Mouse (Mus musculus) CH12.LX (cell line): ENCODE data around the gene Nfkbia.

ENCODE experiments used
- BHLHE40 ChIP-seq: IDR thresholded peaks from 2 replicates; pipeline ENCODE4 v1.6.1; 2011; ENCODE audit warnings: mild to moderate bottlenecking, low read depth, low read length, improper control_type of control experiment
- CTCF ChIP-seq, 2 experiments: IDR thresholded peaks in 1 of 2; conservative IDR thresholded peaks in 1 of 2; 2 replicates each; pipeline ENCODE4 v1.5.1; 2011 to 2012; ENCODE audit warnings: low read depth in 2 of 2, low read length in 2 of 2, improper control_type of control experiment in 1 of 2, inconsistent platforms in 1 of 2, mild to moderate bottlenecking in 1 of 2, moderate library complexity in 1 of 2
- ELF1 ChIP-seq: IDR thresholded peaks from 2 replicates; pipeline ENCODE4 v1.6.1; 2014; ENCODE audit warnings: low read depth, mild to moderate bottlenecking, inconsistent platforms, low read length, improper control_type of control experiment
- EP300 ChIP-seq: IDR thresholded peaks from 2 replicates; pipeline ENCODE4 v1.6.1; 2011; ENCODE audit warnings: low read length, improper control_type of control experiment
- JUN ChIP-seq: IDR thresholded peaks from 2 replicates; pipeline ENCODE4 v1.6.1; 2011; ENCODE audit warnings: low read depth, mild to moderate bottlenecking, low read length, improper control_type of control experiment, moderate library complexity; ENCODE audit not compliant: insufficient read depth
- MAFK ChIP-seq: IDR thresholded peaks from 2 replicates; pipeline ENCODE4 v1.6.1; 2011; ENCODE audit warnings: low read length, improper control_type of control experiment; ENCODE audit not compliant: insufficient replicate concordance
- POLR2A ChIP-seq: IDR thresholded peaks from 2 replicates; pipeline ENCODE4 v1.6.1; 2011; ENCODE audit warnings: low read depth, mild to moderate bottlenecking, improper control_type of control experiment, low read length
- POLR2AphosphoS2 ChIP-seq: IDR thresholded peaks from 2 replicates; pipeline ENCODE4 v1.6.1; 2011; ENCODE audit warnings: low read depth, low read length, improper control_type of control experiment
- SMC3 ChIP-seq: IDR thresholded peaks from 2 replicates; pipeline ENCODE4 v1.6.1; 2011; ENCODE audit warnings: low read depth, low read length, improper control_type of control experiment
- USF1 ChIP-seq: IDR thresholded peaks from 2 replicates; pipeline ENCODE4 v1.6.1; 2014; ENCODE audit warnings: low read depth, mild to moderate bottlenecking, inconsistent platforms, low read length, improper control_type of control experiment

- TF ChIP-seq CTCF (conservative IDR thresholded peaks at IDR 0.05 in 1 of 2, IDR thresholded peaks at IDR 0.05 in 1 of 2; ENCODE audit: low read depth in 2 of 2, low read length in 2 of 2), result no peak
- TF ChIP-seq POLR2AphosphoS2, result no peak
- TF ChIP-seq SMC3, result no peak
- TF ChIP-seq JUN, result no peak
- no peak for TF ChIP-seq EP300
- no peak for TF ChIP-seq ELF1
- TF ChIP-seq POLR2A, result no peak
- TF ChIP-seq USF1, result no peak
- no peak for TF ChIP-seq BHLHE40
- TF ChIP-seq MAFK, result no peak
Observed at GRCm38 (mm10) chr12:55507332-55507935, 15.0 kb upstream of the Nfkbia start.
